24 mouse cellular contexts compared by ENCODE assay signal in genomic region chr3:157377531-157377930, GRCm38 (mm10).
DNase-seq lines count a peak whose midpoint lies in the region; ATAC-seq and TF ChIP-seq lines count a peak whose summit lies in the region.
"Had no signal": no experiment of that assay in that cellular context is flagged by ENCODE, and none has a peak within 500 bp of the region (broad histone marks: within the 10 kb centered on the region; RNA-seq: fewer than 3 reads in every experiment).

No protein-coding gene starts in this region.

- H3K27me3 ChIP-seq in testis, adult 2 months (ENCODE audit: control insufficient read depth, insufficient read depth, low read length), result no peaks in the 10 kb centered on the region
- H3K27me3 ChIP-seq: embryonic facial prominence, embryonic 13.5 days; embryonic facial prominence, embryonic 15.5 days; forebrain, embryonic 12.5 days had no signal

- no peak for DNase-seq in testis, postnatal 10 days (ENCODE audit: low spot score)
- no peak for DNase-seq in urinary bladder, postnatal 36 days (ENCODE audit: low spot score in 2 of 2)
- no peak for DNase-seq in ovary, postnatal 14 days (ENCODE audit: low spot score)
- DNase-seq: adrenal gland, adult 8-10 months; adrenal gland, postnatal 14 days; adrenal gland, postnatal 36 days; B cell, adult 2 months; cerebellum, adult 11-12 months; cerebellum, adult 2 months; cerebellum, adult 9-10 months; cerebellum, postnatal 10 days; cerebellum, postnatal 25 days; embryo, embryonic 11 days had no signal

- TF ChIP-seq POLR2A in testis, adult 2 months (IDR thresholded peaks at IDR 0.05; ENCODE audit: control insufficient read depth, low read depth, low read length), result no peak

- H3K27ac ChIP-seq in testis, adult 2 months (ENCODE audit: control insufficient read depth, insufficient read depth, low read depth, low read length), result no peak overlapping the region
- H3K27ac ChIP-seq: embryonic facial prominence, embryonic 13.5 days; embryonic facial prominence, embryonic 15.5 days; forebrain, embryonic 10.5 days; forebrain, embryonic 12.5 days had no signal

- H3K4me3 ChIP-seq in testis, adult 2 months (ENCODE audit: control insufficient read depth, low read depth, low read length), result peak overlapping the region; percentile 27; the same call in 1 of the 2 replicates
- H3K4me3 ChIP-seq: embryonic facial prominence, embryonic 13.5 days; embryonic facial prominence, embryonic 15.5 days; erythroblast, embryonic 14.5 days; forebrain, embryonic 10.5 days; forebrain, embryonic 12.5 days had no signal

- H3K36me3 ChIP-seq in testis, adult 2 months (ENCODE audit: control insufficient read depth, insufficient read depth, low read length), result no peaks in the 10 kb centered on the region
- H3K36me3 ChIP-seq: embryonic facial prominence, embryonic 13.5 days; embryonic facial prominence, embryonic 15.5 days; forebrain, embryonic 10.5 days; forebrain, embryonic 12.5 days had no signal

- peak; percentile 95 for ATAC-seq in granulocyte monocyte progenitor cell, adult 5-6 weeks (replicated peaks; ENCODE audit: poor library complexity, severe bottlenecking)
- ATAC-seq in megakaryocyte progenitor cell, adult 5-6 weeks (replicated peaks; ENCODE audit: poor library complexity), result peak; percentile 98
- ATAC-seq: CD4-positive, CD25-positive, alpha-beta regulatory T cell, adult 4 months; forebrain, embryonic 14.5 days; forebrain, embryonic 16.5 days had no signal

- H3K4me1 ChIP-seq in testis, adult 2 months (ENCODE audit: control insufficient read depth, insufficient read depth, low read length), result peaks cover 2% of the 10 kb centered on the region; the same call in 1 of the 2 replicates
- H3K4me1 ChIP-seq: embryonic facial prominence, embryonic 15.5 days had no signal

- no peak for TF ChIP-seq CTCF in testis, adult 2 months (IDR thresholded peaks at IDR 0.05; ENCODE audit: control insufficient read depth, insufficient read depth, insufficient replicate concordance, low read depth, low read length)
